In the genomic region with DNA sequence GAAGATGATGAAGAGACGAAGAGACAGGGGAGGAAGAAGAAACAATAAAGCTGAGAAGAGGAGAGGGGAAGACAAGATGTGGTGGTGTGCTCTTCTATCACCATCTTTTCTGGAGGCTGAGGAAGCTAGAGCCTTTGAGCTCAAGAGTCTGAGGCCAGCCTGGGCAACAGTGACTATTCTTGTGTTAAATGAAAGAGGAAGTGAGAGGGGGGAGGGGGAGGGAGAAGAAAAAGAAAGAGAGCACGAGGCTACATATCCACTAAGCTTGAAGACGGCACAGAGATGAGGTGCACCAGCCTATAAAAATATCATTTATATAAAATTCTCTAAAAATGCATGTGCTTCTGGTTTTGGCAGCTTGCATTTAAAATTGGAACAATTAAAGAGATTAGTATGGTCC, we compare ENCODE assay signal across 14 mouse cellular contexts. TPM values are rescaled to one million over a fixed set of nuclear protein-coding genes. Genes with fewer than 3 reads are reported as not detected.
DNase-seq lines count a peak whose midpoint lies in the region; ATAC-seq lines count a peak whose summit lies in the region.
"Had no signal": no experiment of that assay in that cellular context is flagged by ENCODE, and none has a peak within 500 bp of the region (broad histone marks: within the 10 kb centered on the region; RNA-seq: fewer than 3 reads in every experiment).

No protein-coding gene starts in this region.

- no peak for DNase-seq in frontal cortex, postnatal 36 days (ENCODE audit: low spot score in 2 of 2)
- peak; percentile 49 for DNase-seq in brain, adult 2 months (ENCODE audit: low read depth, low spot score)
- DNase-seq in naive thymus-derived CD4-positive, alpha-beta T cell, adult 2 months (ENCODE audit: low read depth) = peak; percentile 80
- DNase-seq in yolk sac, embryonic 10.5 days (ENCODE audit: low spot score) = no peak
- DNase-seq: cerebellum, adult 9-10 months; gastrocnemius, postnatal 36 days; kidney, adult 11 months; lung, embryonic 14.5 days had no signal

- H3K36me3 ChIP-seq in midbrain, embryonic 13.5 days = no peaks in the 10 kb centered on the region
- H3K36me3 ChIP-seq in intestine, embryonic 15.5 days = no peaks in the 10 kb centered on the region
- H3K36me3 ChIP-seq: midbrain, embryonic 15.5 days had no signal

- no peak overlapping the region for H3K4me3 ChIP-seq in midbrain, embryonic 13.5 days (replicated peaks)
- no peak overlapping the region for H3K4me3 ChIP-seq in intestine, embryonic 15.5 days (replicated peaks)
- H3K4me3 ChIP-seq: midbrain, embryonic 15.5 days had no signal

- peak; percentile 58; the same call in 1 of the 2 replicates for ATAC-seq in frontal cortex, adult (ENCODE audit: low TSS enrichment)
- peak; percentile 60 for ATAC-seq in CD4-positive, CD25-positive, alpha-beta regulatory T cell, adult 4 months
- no peak for ATAC-seq in midbrain, embryonic 13.5 days
- no peak for ATAC-seq in intestine, embryonic 15.5 days
- ATAC-seq: forebrain, embryonic 14.5 days; midbrain, embryonic 15.5 days had no signal

- no peak overlapping the region for H3K4me2 ChIP-seq in midbrain, embryonic 13.5 days (replicated peaks)
- H3K4me2 ChIP-seq in intestine, embryonic 15.5 days (replicated peaks) = no peak overlapping the region
- H3K4me2 ChIP-seq: lung, embryonic 14.5 days; midbrain, embryonic 15.5 days had no signal

- H3K27me3 ChIP-seq in midbrain, embryonic 13.5 days = no peaks in the 10 kb centered on the region
- H3K27me3 ChIP-seq in intestine, embryonic 15.5 days (replicated peaks) = no peaks in the 10 kb centered on the region
- H3K27me3 ChIP-seq: midbrain, embryonic 15.5 days had no signal

- peaks cover 3% of the 10 kb centered on the region; the same call in 1 of the 2 replicates for H3K4me1 ChIP-seq in midbrain, embryonic 13.5 days (replicated peaks)
- 0 out of 2 replicates have a peak, but pooled peaks cover 4% of the 10 kb centered on the region for H3K4me1 ChIP-seq in intestine, embryonic 15.5 days (replicated peaks)
- H3K4me1 ChIP-seq: midbrain, embryonic 15.5 days had no signal

- no peak overlapping the region for H3K27ac ChIP-seq in midbrain, embryonic 13.5 days
- no peak overlapping the region for H3K27ac ChIP-seq in intestine, embryonic 15.5 days
- H3K27ac ChIP-seq: midbrain, embryonic 15.5 days had no signal

- H3K9me3 ChIP-seq in midbrain, embryonic 13.5 days = no peaks in the 10 kb centered on the region
- no peaks in the 10 kb centered on the region for H3K9me3 ChIP-seq in intestine, embryonic 15.5 days
- H3K9me3 ChIP-seq: midbrain, embryonic 15.5 days had no signal

- 57% methylated on average over 3 of the region's 3 CpGs for WGBS in midbrain, embryonic 13.5 days
- WGBS in intestine, embryonic 15.5 days = 65% methylated on average over 3 of the region's 3 CpGs

- H3K9ac ChIP-seq in midbrain, embryonic 13.5 days (replicated peaks) = no peak overlapping the region
- H3K9ac ChIP-seq in intestine, embryonic 15.5 days = no peak overlapping the region
- H3K9ac ChIP-seq: lung, embryonic 14.5 days; midbrain, embryonic 15.5 days had no signal

RNA-seq across cellular contexts. Expression of a gene that starts 36.1 kb away (rescaled TPM):
- 10 to 100 TPM; 30.2 to 44.0 TPM for polyA plus RNA-seq in CD4-positive, CD25-positive, alpha-beta regulatory T cell, adult 4 months (2017; shearing (Covaris generic))
- polyA plus RNA-seq in midbrain, embryonic 13.5 days (2015; fragmentation: Nextera tagmentation; extraction: Ambion mirVana) = 19.0 and 21.1 TPM in 2 replicates
- polyA plus RNA-seq in intestine, embryonic 15.5 days (2015; fragmentation: Nextera tagmentation; extraction: Ambion mirVana) = 16.8 and 18.0 TPM in 2 replicates

Comparison
In these comparisons a context has a peak if more than half of its experiments do, and no peak if none do; other contexts are left out.
1. ATAC-seq: peak in frontal cortex, adult (single experiment) and CD4-positive, CD25-positive, alpha-beta regulatory T cell, adult 4 months (single experiment); none in midbrain, embryonic 13.5 days (single experiment) and intestine, embryonic 15.5 days (single experiment).
2. DNase-seq: peak in brain, adult 2 months (single experiment) and naive thymus-derived CD4-positive, alpha-beta T cell, adult 2 months (single experiment); none in frontal cortex, postnatal 36 days (0 of 2) and yolk sac, embryonic 10.5 days (single experiment).